Mouse (Mus musculus) limb, embryonic 14.5 days (tissue): ENCODE data around the gene Adam8. TPM values are rescaled to one million over a fixed set of nuclear protein-coding genes. Genes with fewer than 3 reads are reported as not detected.
A peak's percentile ranks its signal among the peaks of the same experiment; 100 is the strongest.

ENCODE experiments used
- ATAC-seq: fragments of 200-750 bp; cut with Nextera tagmentation; 2 replicates; pipeline ENCODE4 v1.8.0; 2017; ENCODE audit warnings: low read depth, moderate number of reproducible peaks, moderate TSS enrichment; ENCODE audit not compliant: low FRiP score
- DNase-seq: peaks from one replicate; pipeline ENCODE4 v3.0.0-alpha.2; 2015; ENCODE audit warnings: low spot score
- H3K27ac ChIP-seq: fragments of 300-500 bp; sonication (generic); replicated peaks from 2 replicates; pipeline ENCODE4 v1.5.1; 2014; ENCODE audit warnings: low read depth, mild to moderate bottlenecking, low read length, moderate library complexity, mixed read lengths
- H3K27me3 ChIP-seq: fragments of 300-500 bp; sonication (generic); 2 replicates; pipeline ENCODE4 v1.6.1; 2014; ENCODE audit warnings: low read length, mixed read lengths; ENCODE audit not compliant: control insufficient read depth, insufficient read depth
- H3K36me3 ChIP-seq: fragments of 300-500 bp; sonication (generic); 2 replicates; pipeline ENCODE4 v1.6.1; 2014; ENCODE audit warnings: mild to moderate bottlenecking, low read length, moderate library complexity, mixed read lengths; ENCODE audit not compliant: control insufficient read depth, insufficient read depth
- H3K4me1 ChIP-seq: fragments of 300-500 bp; sonication (generic); 2 replicates; pipeline ENCODE4 v1.6.1; 2014; ENCODE audit warnings: antibody characterized with exemption, low read length, mixed read lengths; ENCODE audit not compliant: control insufficient read depth, insufficient read depth
- H3K4me2 ChIP-seq: fragments of 300-500 bp; sonication (generic); replicated peaks from 2 replicates; pipeline ENCODE4 v1.6.1; 2014; ENCODE audit warnings: low read depth, mild to moderate bottlenecking, low read length, moderate library complexity; ENCODE audit not compliant: severe bottlenecking
- H3K4me3 ChIP-seq: fragments of 300-500 bp; sonication (generic); replicated peaks from 2 replicates; pipeline ENCODE4 v1.5.1; 2014; ENCODE audit warnings: low read length
- H3K9ac ChIP-seq: fragments of 300-500 bp; sonication (generic); 2 replicates; pipeline ENCODE4 v1.6.1; 2014; ENCODE audit warnings: mild to moderate bottlenecking, low read depth, low read length, moderate library complexity; ENCODE audit not compliant: severe bottlenecking
- H3K9me3 ChIP-seq: fragments of 300-500 bp; sonication (generic); 2 replicates; pipeline ENCODE4 v1.6.1; 2016; ENCODE audit warnings: low read length; ENCODE audit not compliant: control insufficient read depth
- POLR2A ChIP-seq: fragments of 200-500 bp; IDR thresholded peaks from 2 replicates; pipeline ENCODE4 v1.8.0; 2012; ENCODE audit warnings: inconsistent platforms, mild to moderate bottlenecking, moderate library complexity, borderline replicate concordance; ENCODE audit not compliant: insufficient read depth, insufficient read length; ENCODE audit errors: extremely low read depth
- WGBS: fragments of 180-500 bp; shearing (Covaris S2); extraction: QIAGEN DNeasy Blood & Tissue Kit; methylation state at CpG from one replicate; pipeline ENCODE4 v1.1.7; 2014; 5-methylcytosine and 5-hydroxymethylcytosine counted together
- microRNA counts: library from miRNA; unstranded; fragments of <30 nt; microRNA quantifications from one replicate; lab custom pipeline; 2016
- microRNA-seq: library from miRNA; unstranded; fragments of <30 nt; microRNA quantifications from one replicate; pipeline ENCODE4, GENCODE M21; 2016
- polyA plus RNA-seq, 2 experiments: library from polyadenylated mRNA; depleted of rRNA in 1 of 2; stranded (reverse) in 1 of 2; unstranded in 1 of 2; fragments of >200 nt; fragmentation: Nextera tagmentation in 1 of 2; extraction: Ambion mirVana in 1 of 2; gene quantifications; 2 replicates each; pipeline versions ENCODE4 v1.2.1 to v1.2.3; 2012 to 2014

Adam8 gene
- polyA plus RNA-seq, 2 experiments = 1.8 to 8.8 TPM

DNA sequence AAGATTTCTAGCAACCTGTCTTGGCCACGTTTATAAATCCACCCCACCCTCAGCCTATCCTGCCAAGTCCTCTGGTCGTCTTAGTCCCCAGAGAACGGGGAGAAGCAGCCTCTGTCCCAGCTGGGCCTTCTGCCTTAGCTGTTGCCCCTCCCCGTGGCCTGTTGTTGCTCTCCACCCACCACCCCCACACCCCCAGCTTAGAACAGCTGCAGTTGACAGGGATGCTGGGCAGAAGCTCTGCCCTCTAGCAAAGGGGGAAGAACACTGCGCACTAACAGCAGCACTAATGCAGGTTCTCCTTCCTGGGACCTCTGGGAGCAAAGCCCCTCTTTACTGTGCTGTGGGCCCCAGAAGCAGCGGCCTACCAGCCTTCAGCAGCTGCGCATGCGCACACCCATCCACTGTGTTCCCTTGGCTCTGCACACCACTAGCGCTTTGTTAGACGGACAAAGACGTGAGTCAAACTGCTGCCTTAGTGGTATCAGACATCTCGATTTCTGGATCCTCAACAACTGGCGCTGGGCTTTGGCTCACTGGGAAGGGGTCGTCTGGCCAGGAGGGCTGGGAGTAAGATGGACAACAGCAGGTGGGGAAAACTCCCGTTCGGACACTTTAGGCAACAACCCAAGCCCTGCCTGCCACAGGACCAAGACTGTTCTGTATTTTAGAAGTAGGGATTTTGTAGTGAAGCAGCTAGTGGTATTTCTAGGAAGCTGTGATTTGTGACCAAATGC is 51.7 kb downstream of the Adam8 start:
- Histone ChIP-seq H3K27me3 (peaks cover 36% of the 10 kb centered on the region), H3K27ac (no peak overlapping the region), H3K9me3 (no peaks in the 10 kb centered on the region), H3K4me1 (no peaks in the 10 kb centered on the region), H3K9ac (no peak overlapping the region), H3K36me3 (no peaks in the 10 kb centered on the region), H3K4me3 (no peak overlapping the region), H3K4me2 (no peak overlapping the region)
- DNase-seq (no peak), ATAC-seq (peak; percentile 60)
- TF ChIP-seq POLR2A = no peak
- WGBS = 67% methylated on average over 16 of the region's 16 CpGs

DNA sequence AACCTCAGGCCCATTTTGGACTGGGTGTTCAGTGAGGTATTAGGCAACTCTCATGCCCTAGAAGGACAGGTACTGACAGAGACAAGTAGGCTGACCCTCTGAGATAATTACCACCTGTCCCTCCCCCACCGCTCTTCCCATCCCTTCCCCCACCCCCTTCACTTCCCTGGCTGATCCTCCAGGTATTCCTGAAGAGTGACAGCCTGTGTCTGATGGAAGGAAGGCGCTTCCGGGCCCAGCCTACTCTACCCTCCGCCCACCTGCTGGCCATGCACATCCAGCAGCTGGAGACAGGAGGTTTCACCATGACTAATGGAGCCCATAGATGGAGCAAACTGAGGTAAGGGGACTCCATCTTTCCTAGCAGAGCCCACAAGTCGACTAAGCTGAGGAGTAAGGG is 54.6 kb downstream of the Adam8 start:
- H3K9me3 ChIP-seq = no peaks in the 10 kb centered on the region
- DNase-seq (no peak), ATAC-seq (no peak)
- H3K4me1 ChIP-seq = no peaks in the 10 kb centered on the region
- no peak overlapping the region for H3K4me2 ChIP-seq
- peaks cover 10% of the 10 kb centered on the region for H3K27me3 ChIP-seq
- H3K4me3 ChIP-seq = no peak overlapping the region
- no peak overlapping the region for H3K27ac ChIP-seq
- H3K9ac ChIP-seq = no peak overlapping the region
- no peaks in the 10 kb centered on the region for H3K36me3 ChIP-seq
- 53% methylated on average over 5 of the region's 5 CpGs for WGBS
- TF ChIP-seq POLR2A = no peak

DNA sequence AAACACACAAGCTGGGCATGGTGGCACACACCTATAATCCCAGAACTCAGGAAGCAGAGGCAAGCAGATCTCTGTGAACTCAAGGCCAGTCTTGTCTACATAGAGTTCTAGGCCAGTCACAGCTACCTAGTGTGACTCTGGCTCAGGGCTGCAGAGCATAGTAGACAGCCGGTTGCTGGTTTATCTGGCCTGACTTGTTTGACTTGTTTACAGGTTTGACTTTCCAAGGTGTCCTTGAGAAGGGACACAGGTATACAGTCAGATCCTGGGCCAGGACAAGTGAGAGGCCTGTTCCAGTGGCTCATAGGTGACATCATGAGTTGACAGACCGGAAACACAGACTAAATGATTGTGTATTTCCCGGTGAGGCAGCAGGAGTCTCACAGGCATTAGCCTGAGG is 55.2 kb downstream of the Adam8 start:
- no peaks in the 10 kb centered on the region for H3K36me3 ChIP-seq
- ATAC-seq = no peak
- 71% methylated on average over 3 of the region's 3 CpGs for WGBS

GRCm38 (mm10) chr7:139936705-139937104 is 55.7 kb downstream of the Adam8 start:
- H3K36me3 ChIP-seq = no peaks in the 10 kb centered on the region
- no peak overlapping the region for H3K27ac ChIP-seq
- no peaks in the 10 kb centered on the region for H3K9me3 ChIP-seq
- ATAC-seq (no peak), DNase-seq (no peak)
- no peak overlapping the region for H3K4me3 ChIP-seq
- peaks cover 4% of the 10 kb centered on the region for H3K27me3 ChIP-seq
- TF ChIP-seq POLR2A = no peak
- H3K9ac ChIP-seq = no peak overlapping the region
- no peaks in the 10 kb centered on the region for H3K4me1 ChIP-seq
- 79% methylated on average over 10 of the region's 10 CpGs for WGBS
- H3K4me2 ChIP-seq = no peak overlapping the region

More for the DNA sequence above, 55.2 kb downstream of the Adam8 start:
- no peak overlapping the region for H3K4me3 ChIP-seq
- TF ChIP-seq POLR2A = no peak
- H3K9ac ChIP-seq = no peak overlapping the region
- no peak overlapping the region for H3K27ac ChIP-seq
- DNase-seq = no peak
- no peaks in the 10 kb centered on the region for H3K9me3 ChIP-seq
- H3K27me3 ChIP-seq = peaks cover 7% of the 10 kb centered on the region
- no peak overlapping the region for H3K4me2 ChIP-seq
- H3K4me1 ChIP-seq = no peaks in the 10 kb centered on the region

DNA sequence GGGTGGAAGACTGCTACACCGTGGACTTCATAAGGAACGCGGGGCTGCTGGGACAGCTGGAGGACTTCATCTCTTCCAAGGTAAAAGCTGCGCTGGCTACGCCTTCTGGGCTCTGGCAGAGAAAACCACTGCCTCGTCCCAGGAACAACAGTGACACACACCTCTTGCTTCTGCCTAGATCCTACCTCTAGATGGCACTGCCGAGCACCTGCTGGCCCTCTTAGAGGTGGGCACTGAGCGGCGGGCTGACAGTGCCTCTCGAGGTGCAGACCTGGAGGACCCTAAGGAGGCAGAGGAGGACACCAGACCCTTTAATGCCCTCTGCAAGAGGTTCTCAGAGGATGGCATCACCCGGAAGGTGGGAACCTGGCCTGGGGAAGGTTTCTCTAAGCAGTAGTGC is 61.6 kb downstream of the Adam8 start:
- Histone ChIP-seq H3K36me3 (no peaks in the 10 kb centered on the region), H3K9ac (no peak overlapping the region), H3K9me3 (no peaks in the 10 kb centered on the region), H3K4me3 (no peak overlapping the region), H3K27ac (no peak overlapping the region), H3K4me2 (no peak overlapping the region), H3K27me3 (no peaks in the 10 kb centered on the region), H3K4me1 (no peaks in the 10 kb centered on the region)
- ATAC-seq (no peak), DNase-seq (no peak)
- WGBS = 10% methylated on average over 11 of the region's 11 CpGs
- TF ChIP-seq POLR2A = no peak

MicroRNAs encoded within 50 kb of the gene (microRNA counts, 519-probe panel; counts per million panel counts)
- microRNA mmu-miR-202-3p (lab: Ali Mortazavi, UCI) (1,743 counts per million, percentile 17 among the panel's probes with 10 or more counts), microRNA mmu-miR-202-5p (lab: Ali Mortazavi, UCI) (2,465 counts per million, percentile 41 among the panel's probes with 10 or more counts)

Small RNA genes lying within 50 kb of the gene (microRNA-seq; reads per million reads assigned to microRNA genes)
- not detected for gene Mir202
- not detected for gene Mir7062
- gene mmu-mir-7686 = not detected

Other genes with a start within 250 kb of the Adam8 start
- 0.16 and 0.19 TPM in 2 replicates for gene Adgra1, start 158.4 kb downstream of the Adam8 start, polyA plus RNA-seq (2012; rRNA removed)
- gene Adgra1, start 158.4 kb downstream of the Adam8 start, polyA plus RNA-seq (2014; fragmentation: Nextera tagmentation; extraction: Ambion mirVana) = 0.40 and 0.57 TPM in 2 replicates
- gene Kndc1, start 97.9 kb downstream of the Adam8 start, polyA plus RNA-seq (2012; rRNA removed) = 0.35 and 0.45 TPM in 2 replicates
- gene Kndc1, start 97.9 kb downstream of the Adam8 start, polyA plus RNA-seq (2014; fragmentation: Nextera tagmentation; extraction: Ambion mirVana) = 0.10 and 0.22 TPM in 2 replicates
- gene Utf1, start 48.8 kb downstream of the Adam8 start, polyA plus RNA-seq (2012; rRNA removed) = 0.10 and 0.11 TPM in 2 replicates
- 0.15 TPM in 1 of 2 replicates, not detected in the other for gene Utf1, start 48.8 kb downstream of the Adam8 start, polyA plus RNA-seq (2014; fragmentation: Nextera tagmentation; extraction: Ambion mirVana)
- 0.08 and 0.40 TPM in 2 replicates for gene 6430531B16Rik, start 13.8 kb downstream of the Adam8 start, polyA plus RNA-seq (2012; rRNA removed)
- gene 6430531B16Rik, start 13.8 kb downstream of the Adam8 start, polyA plus RNA-seq (2014; fragmentation: Nextera tagmentation; extraction: Ambion mirVana) = 0.75 TPM in 1 of 2 replicates, not detected in the other
- gene Zfp511, start 43.8 kb upstream of the Adam8 start, polyA plus RNA-seq (2012; rRNA removed) = 58.3 and 75.1 TPM in 2 replicates
- 37.2 and 41.1 TPM in 2 replicates for gene Zfp511, start 43.8 kb upstream of the Adam8 start, polyA plus RNA-seq (2014; fragmentation: Nextera tagmentation; extraction: Ambion mirVana)
- gene Tubgcp2, start 44.1 kb upstream of the Adam8 start, polyA plus RNA-seq (2012; rRNA removed) = 69.1 and 76.7 TPM in 2 replicates
- gene Tubgcp2, start 44.1 kb upstream of the Adam8 start, polyA plus RNA-seq (2014; fragmentation: Nextera tagmentation; extraction: Ambion mirVana) = 58.8 and 66.2 TPM in 2 replicates
- not detected in 2 replicates for gene Msx3, start 56.5 kb upstream of the Adam8 start, polyA plus RNA-seq (2012; rRNA removed)
- gene Msx3, start 56.5 kb upstream of the Adam8 start, polyA plus RNA-seq (2014; fragmentation: Nextera tagmentation; extraction: Ambion mirVana) = not detected in 2 replicates
- gene Caly, start 90.0 kb upstream of the Adam8 start, polyA plus RNA-seq (2012; rRNA removed) = 0.46 and 0.65 TPM in 2 replicates
- 0.69 and 0.77 TPM in 2 replicates for gene Caly, start 90.0 kb upstream of the Adam8 start, polyA plus RNA-seq (2014; fragmentation: Nextera tagmentation; extraction: Ambion mirVana)
- gene Prap1, start 100.8 kb upstream of the Adam8 start, polyA plus RNA-seq (2012; rRNA removed) = 0.80 and 13.6 TPM in 2 replicates
- 0.33 TPM in 1 of 2 replicates, not detected in the other for gene Prap1, start 100.8 kb upstream of the Adam8 start, polyA plus RNA-seq (2014; fragmentation: Nextera tagmentation; extraction: Ambion mirVana)
- 30.3 TPM in 2 replicates for gene Fuom, start 109.9 kb upstream of the Adam8 start, polyA plus RNA-seq (2012; rRNA removed)
- 28.3 and 28.8 TPM in 2 replicates for gene Fuom, start 109.9 kb upstream of the Adam8 start, polyA plus RNA-seq (2014; fragmentation: Nextera tagmentation; extraction: Ambion mirVana)
- 12.6 and 13.5 TPM in 2 replicates for gene Paox, start 123.2 kb upstream of the Adam8 start, polyA plus RNA-seq (2012; rRNA removed)
- gene Paox, start 123.2 kb upstream of the Adam8 start, polyA plus RNA-seq (2014; fragmentation: Nextera tagmentation; extraction: Ambion mirVana) = 17.8 and 19.4 TPM in 2 replicates
- 78.1 and 127 TPM in 2 replicates for gene Echs1, start 123.9 kb upstream of the Adam8 start, polyA plus RNA-seq (2012; rRNA removed)
- 153 and 159 TPM in 2 replicates for gene Echs1, start 123.9 kb upstream of the Adam8 start, polyA plus RNA-seq (2014; fragmentation: Nextera tagmentation; extraction: Ambion mirVana)
- 26.5 and 28.8 TPM in 2 replicates for gene Mtg1, start 145.0 kb upstream of the Adam8 start, polyA plus RNA-seq (2012; rRNA removed)
- 22.9 and 28.4 TPM in 2 replicates for gene Mtg1, start 145.0 kb upstream of the Adam8 start, polyA plus RNA-seq (2014; fragmentation: Nextera tagmentation; extraction: Ambion mirVana)
- gene Sprn, start 162.3 kb upstream of the Adam8 start, polyA plus RNA-seq (2012; rRNA removed) = 0.20 and 0.24 TPM in 2 replicates
- 0.14 and 0.26 TPM in 2 replicates for gene Sprn, start 162.3 kb upstream of the Adam8 start, polyA plus RNA-seq (2014; fragmentation: Nextera tagmentation; extraction: Ambion mirVana)
- gene Olfr522, start 172.2 kb upstream of the Adam8 start, polyA plus RNA-seq (2012; rRNA removed) = not detected in 2 replicates
- not detected in 2 replicates for gene Olfr522, start 172.2 kb upstream of the Adam8 start, polyA plus RNA-seq (2014; fragmentation: Nextera tagmentation; extraction: Ambion mirVana)
- gene Olfr523, start 180.7 kb upstream of the Adam8 start, polyA plus RNA-seq (2012; rRNA removed) = not detected in 2 replicates
- gene Olfr523, start 180.7 kb upstream of the Adam8 start, polyA plus RNA-seq (2014; fragmentation: Nextera tagmentation; extraction: Ambion mirVana) = not detected in 2 replicates
- not detected in 2 replicates for gene Olfr524, start 213.4 kb upstream of the Adam8 start, polyA plus RNA-seq (2012; rRNA removed)
- not detected in 2 replicates for gene Olfr524, start 213.4 kb upstream of the Adam8 start, polyA plus RNA-seq (2014; fragmentation: Nextera tagmentation; extraction: Ambion mirVana)
- 0.04 and 0.05 TPM in 2 replicates for gene Cd163l1, start 225.7 kb upstream of the Adam8 start, polyA plus RNA-seq (2012; rRNA removed)
- gene Cd163l1, start 225.7 kb upstream of the Adam8 start, polyA plus RNA-seq (2014; fragmentation: Nextera tagmentation; extraction: Ambion mirVana) = 0.11 TPM in 2 replicates